Mouse (Mus musculus) embryonic facial prominence, embryonic 12.5 days (tissue): Measurements from ENCODE around the gene Smagp. TPM values are rescaled to one million over a fixed set of nuclear protein-coding genes. Genes with fewer than 3 reads are reported as not detected.

ENCODE experiments used
- ATAC-seq: fragments of 200-750 bp; cut with Nextera tagmentation; 2 replicates; pipeline ENCODE4 v1.8.0; 2017; ENCODE audit not compliant: insufficient number of reproducible peaks, insufficient read depth, low FRiP score, low TSS enrichment
- H3K27ac ChIP-seq: fragments of 300-500 bp; sonication (generic); 2 replicates; pipeline ENCODE4 v1.5.1; 2016; ENCODE audit warnings: mild to moderate bottlenecking
- H3K27me3 ChIP-seq: fragments of 300-500 bp; sonication (generic); 2 replicates; pipeline ENCODE4 v1.6.1; 2016; ENCODE audit warnings: mild to moderate bottlenecking, moderate library complexity
- H3K36me3 ChIP-seq: fragments of 300-500 bp; sonication (generic); 2 replicates; pipeline ENCODE4 v1.6.1; 2016; ENCODE audit warnings: mild to moderate bottlenecking
- H3K4me1 ChIP-seq: fragments of 300-500 bp; sonication (generic); 2 replicates; pipeline ENCODE4 v1.6.1; 2016
- H3K4me2 ChIP-seq: fragments of 300-500 bp; sonication (generic); replicated peaks from 2 replicates; pipeline ENCODE4 v1.6.1; 2016; ENCODE audit warnings: mild to moderate bottlenecking, moderate library complexity
- H3K4me3 ChIP-seq: fragments of 300-500 bp; sonication (generic); 2 replicates; pipeline ENCODE4 v1.5.1; 2016; ENCODE audit warnings: mild to moderate bottlenecking
- H3K9ac ChIP-seq: fragments of 300-500 bp; sonication (generic); 2 replicates; pipeline ENCODE4 v1.6.1; 2016; ENCODE audit warnings: mild to moderate bottlenecking, moderate library complexity
- H3K9me3 ChIP-seq: fragments of 300-500 bp; sonication (generic); 2 replicates; pipeline ENCODE4 v1.6.1; 2016; ENCODE audit warnings: mild to moderate bottlenecking, moderate library complexity
- WGBS: fragments of 180-500 bp; shearing (Covaris S2); methylation state at CpG from one replicate; pipeline ENCODE4 v1.1.7; 2016; 5-methylcytosine and 5-hydroxymethylcytosine counted together
- microRNA-seq: library from miRNA; unstranded; fragments of <30 nt; microRNA quantifications from one replicate; pipeline ENCODE4, GENCODE M21; 2017
- polyA plus RNA-seq: library from polyadenylated mRNA; unstranded; fragments of >200 nt; fragmentation: Nextera tagmentation; extraction: Ambion mirVana; gene quantifications from 2 replicates; pipeline ENCODE4 v1.2.1, GENCODE M21; 2016

The Smagp gene
- polyA plus RNA-seq, 1 experiment from 2014 or later = 7.2 TPM

DNA sequence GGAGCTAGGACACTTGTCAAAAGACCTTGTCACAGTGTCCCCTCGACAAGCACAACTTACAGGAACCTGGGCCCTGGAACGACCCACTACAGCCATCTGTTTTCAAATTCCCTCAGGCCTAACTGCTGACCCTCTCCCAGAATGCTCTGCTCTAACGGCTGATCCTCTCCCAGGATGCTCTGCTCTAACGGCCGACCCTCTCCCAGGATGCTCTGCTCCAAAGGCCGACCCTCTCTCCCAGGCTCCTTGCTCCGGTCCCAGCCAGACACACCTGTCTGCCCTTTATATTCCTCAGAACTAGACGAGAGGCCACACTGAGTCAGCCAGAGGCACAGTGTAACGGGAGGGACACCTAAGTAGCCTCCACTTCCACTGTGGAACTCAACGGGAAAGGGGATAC lies 56.6 kb downstream of the Smagp start:
- H3K4me2 ChIP-seq = no peak overlapping the region
- H3K9me3 ChIP-seq = no peaks in the 10 kb centered on the region
- H3K4me1 ChIP-seq = no peaks in the 10 kb centered on the region
- WGBS = 84% methylated on average over 10 of the region's 10 CpGs
- H3K4me3 ChIP-seq = no peak overlapping the region
- 0 out of 2 replicates have a peak, but pooled peaks cover 3% of the 10 kb centered on the region for H3K36me3 ChIP-seq
- H3K27me3 ChIP-seq = no peaks in the 10 kb centered on the region
- H3K27ac ChIP-seq = no peak overlapping the region
- H3K9ac ChIP-seq = no peak overlapping the region
- ATAC-seq = no peak

DNA sequence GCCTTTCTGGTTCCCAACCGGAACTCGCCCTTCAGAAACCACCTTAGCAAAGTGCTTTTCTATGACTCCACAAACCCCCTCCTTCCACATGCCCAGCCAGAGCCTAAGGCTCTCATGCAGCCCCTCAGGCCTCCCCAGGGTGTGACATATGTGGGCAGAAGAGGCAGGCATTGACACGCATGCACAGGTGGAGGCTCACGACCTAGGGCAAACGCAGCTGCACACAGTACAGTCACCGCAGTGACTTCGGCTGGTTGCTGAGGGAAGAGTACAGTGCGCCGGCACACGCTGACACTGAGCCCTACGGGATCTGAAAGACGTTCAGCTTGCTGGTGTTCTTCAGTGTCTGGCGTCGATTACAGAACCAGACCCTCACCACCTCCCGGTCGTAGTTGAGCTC lies 58.8 kb downstream of the Smagp start:
- H3K4me1 ChIP-seq = peaks cover 5% of the 10 kb centered on the region; the same call in 1 of the 2 replicates
- no peak overlapping the region for H3K27ac ChIP-seq
- no peak overlapping the region for H3K9ac ChIP-seq
- 83% methylated on average over 16 of the region's 16 CpGs for WGBS
- no peak overlapping the region for H3K4me3 ChIP-seq
- no peaks in the 10 kb centered on the region for H3K27me3 ChIP-seq
- no peak for ATAC-seq
- no peaks in the 10 kb centered on the region for H3K9me3 ChIP-seq
- 0 out of 2 replicates have a peak, but pooled peaks cover 3% of the 10 kb centered on the region for H3K36me3 ChIP-seq
- no peak overlapping the region for H3K4me2 ChIP-seq

DNA sequence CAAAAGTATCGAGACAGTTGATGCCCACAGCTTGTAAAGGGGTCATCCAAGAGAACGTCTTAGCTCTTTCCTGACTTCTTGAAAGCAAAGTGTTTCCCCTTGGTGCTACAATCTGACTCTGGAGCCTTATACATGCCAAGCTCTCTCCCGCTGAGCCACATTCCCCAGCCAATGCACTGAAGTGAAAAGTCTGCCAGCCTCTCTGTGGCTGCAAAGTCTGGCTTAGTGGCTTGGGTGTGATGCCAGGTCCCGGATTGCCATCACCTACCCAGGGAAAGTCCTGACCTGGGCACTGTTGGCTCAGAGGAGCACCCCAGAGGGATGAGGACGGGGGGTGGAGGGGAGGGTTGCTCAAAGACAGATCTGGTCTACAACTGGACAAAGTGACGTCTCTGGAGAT lies 59.9 kb downstream of the Smagp start:
- WGBS = 84% methylated on average over 6 of the region's 6 CpGs

DNA sequence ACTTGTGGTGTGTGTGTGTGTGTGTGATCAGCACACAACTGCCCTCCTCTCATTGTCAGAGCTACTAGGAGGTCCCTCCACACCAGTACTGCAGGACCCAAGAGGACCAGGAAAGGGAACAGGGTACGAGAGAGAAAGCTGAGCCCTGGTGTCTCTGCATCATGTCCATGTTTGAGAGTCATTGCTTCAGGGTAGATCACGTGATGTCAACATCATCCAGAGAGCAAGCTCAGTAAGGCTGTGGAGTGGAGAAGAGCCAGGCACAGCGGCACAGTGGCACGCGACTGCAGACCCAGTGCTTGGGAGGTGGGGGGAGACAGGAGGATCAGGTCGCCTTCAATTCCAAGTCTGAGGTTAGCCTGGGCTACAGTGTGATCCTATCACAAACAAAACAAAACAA lies 60.3 kb downstream of the Smagp start:
- H3K36me3 ChIP-seq = 0 out of 2 replicates have a peak, but pooled peaks cover 3% of the 10 kb centered on the region
- no peak overlapping the region for H3K4me2 ChIP-seq
- ATAC-seq = no peak
- peaks cover 5% of the 10 kb centered on the region; the same call in 1 of the 2 replicates for H3K4me1 ChIP-seq
- no peak overlapping the region for H3K9ac ChIP-seq
- no peaks in the 10 kb centered on the region for H3K9me3 ChIP-seq
- H3K4me3 ChIP-seq = no peak overlapping the region
- H3K27me3 ChIP-seq = no peaks in the 10 kb centered on the region
- H3K27ac ChIP-seq = no peak overlapping the region
- WGBS = 87% methylated on average over 6 of the region's 6 CpGs

More for the DNA sequence above, 59.9 kb downstream of the Smagp start:
- Histone ChIP-seq H3K27ac (no peak overlapping the region), H3K27me3 (no peaks in the 10 kb centered on the region), H3K9me3 (no peaks in the 10 kb centered on the region), H3K36me3 (0 out of 2 replicates have a peak, but pooled peaks cover 3% of the 10 kb centered on the region), H3K4me2 (no peak overlapping the region), H3K9ac (no peak overlapping the region), H3K4me3 (no peak overlapping the region), H3K4me1 (peaks cover 5% of the 10 kb centered on the region; the same call in 1 of the 2 replicates)
- no peak for ATAC-seq

DNA sequence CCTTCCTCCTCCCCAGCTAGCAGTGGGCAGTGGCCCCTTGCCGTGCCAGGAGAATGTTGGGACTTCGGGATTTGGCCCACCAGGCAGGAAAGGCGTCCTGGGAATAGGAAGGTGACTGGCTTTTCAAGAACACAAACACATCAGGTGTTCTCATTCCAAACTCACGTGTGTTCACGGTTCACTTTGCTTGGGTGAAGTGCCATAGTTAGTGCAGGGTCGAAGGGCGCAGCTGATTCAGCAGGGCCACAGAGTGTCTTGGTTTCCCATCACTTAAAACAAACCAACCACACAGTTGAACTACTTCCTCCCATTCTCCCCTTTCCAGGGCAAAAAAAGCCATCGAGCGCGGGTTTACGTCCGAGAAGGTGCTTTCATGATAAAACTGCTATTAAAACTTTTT lies 61.4 kb downstream of the Smagp start:
- 84% methylated on average over 12 of the region's 12 CpGs for WGBS
- Histone ChIP-seq H3K9me3 (no peaks in the 10 kb centered on the region), H3K4me1 (peaks cover 5% of the 10 kb centered on the region; the same call in 1 of the 2 replicates), H3K4me3 (no peak overlapping the region), H3K4me2 (no peak overlapping the region), H3K27me3 (no peaks in the 10 kb centered on the region), H3K27ac (no peak overlapping the region), H3K9ac (no peak overlapping the region), H3K36me3 (0 out of 2 replicates have a peak, but pooled peaks cover 3% of the 10 kb centered on the region)
- ATAC-seq = no peak

DNA sequence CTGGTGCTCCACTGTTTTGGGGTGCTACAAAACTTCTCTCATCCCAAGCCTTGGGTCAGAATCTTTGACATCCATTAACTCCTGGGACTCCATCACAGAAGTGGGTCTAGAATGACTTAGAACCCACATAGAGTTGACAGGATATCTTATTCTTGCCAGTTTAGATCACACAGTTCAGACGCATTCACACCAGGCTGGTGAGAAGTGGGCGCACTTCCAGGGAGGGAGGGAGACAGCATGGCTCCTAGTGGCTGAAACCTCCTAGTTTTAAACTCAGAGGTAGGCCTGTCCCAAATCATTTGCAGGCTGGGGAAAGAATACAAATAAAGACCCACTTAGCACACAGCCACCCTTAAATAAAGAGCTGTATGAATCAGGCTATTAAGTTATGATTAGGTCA lies 62.4 kb downstream of the Smagp start:
- WGBS = 74% methylated on average over 2 of the region's 2 CpGs
- no peak overlapping the region for H3K4me3 ChIP-seq
- no peak overlapping the region for H3K4me2 ChIP-seq
- H3K36me3 ChIP-seq = no peaks in the 10 kb centered on the region
- H3K9me3 ChIP-seq = no peaks in the 10 kb centered on the region
- no peak overlapping the region for H3K9ac ChIP-seq
- ATAC-seq = no peak
- peak overlapping the region; percentile 43; the same call in 1 of the 2 replicates for H3K27ac ChIP-seq
- no peaks in the 10 kb centered on the region for H3K27me3 ChIP-seq
- peaks cover 5% of the 10 kb centered on the region; the same call in 1 of the 2 replicates for H3K4me1 ChIP-seq

DNA sequence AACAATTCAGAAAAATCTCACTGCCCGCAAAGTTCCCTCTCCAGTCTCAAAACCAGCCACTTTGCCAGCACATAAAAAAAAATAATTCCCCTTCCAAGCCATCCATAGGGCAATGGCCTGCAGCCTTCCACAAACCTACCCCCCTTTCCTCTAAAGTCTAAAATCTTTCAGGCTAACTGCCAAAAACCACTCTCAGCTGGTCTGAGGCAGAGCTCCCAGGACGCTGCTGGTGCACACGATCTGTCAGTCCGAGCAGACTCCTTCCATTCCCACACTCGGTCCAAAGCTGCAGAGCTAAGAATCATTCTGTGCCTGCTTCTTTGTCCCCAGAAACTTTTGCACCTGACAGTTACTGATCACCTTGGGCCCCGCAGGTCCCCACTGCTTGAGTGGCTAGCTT lies 62.8 kb downstream of the Smagp start:
- Histone ChIP-seq H3K9me3 (no peaks in the 10 kb centered on the region), H3K36me3 (no peaks in the 10 kb centered on the region), H3K27ac (peak overlapping the region; percentile 43; the same call in 1 of the 2 replicates), H3K4me1 (peaks cover 5% of the 10 kb centered on the region; the same call in 1 of the 2 replicates), H3K27me3 (no peaks in the 10 kb centered on the region), H3K4me2 (no peak overlapping the region), H3K9ac (no peak overlapping the region), H3K4me3 (no peak overlapping the region)
- ATAC-seq = no peak
- WGBS = 54% methylated on average over 6 of the region's 6 CpGs

Small RNA genes lying within 50 kb of the gene (microRNA-seq; reads per million reads assigned to microRNA genes)
- not detected for gene Mir6961

Other genes starting within 250 kb of the Smagp start
- 0.12 and 0.14 TPM in 2 replicates for gene Gm5475, start 214.8 kb downstream of the Smagp start, polyA plus RNA-seq
- gene Slc11a2, start 211.9 kb downstream of the Smagp start, polyA plus RNA-seq = 22.3 and 23.0 TPM in 2 replicates
- 35.3 and 37.3 TPM in 2 replicates for gene Letmd1, start 167.9 kb downstream of the Smagp start, polyA plus RNA-seq
- gene Csrnp2, start 141.5 kb downstream of the Smagp start, polyA plus RNA-seq = 32.8 and 34.9 TPM in 2 replicates
- 42.7 and 43.7 TPM in 2 replicates for gene Tfcp2, start 84.9 kb downstream of the Smagp start, polyA plus RNA-seq
- gene Pou6f1, start 37.0 kb downstream of the Smagp start, polyA plus RNA-seq = 9.0 and 11.3 TPM in 2 replicates
- gene Dazap2, start 21.6 kb downstream of the Smagp start, polyA plus RNA-seq = 124 and 130 TPM in 2 replicates
- gene Bin2, start 32.6 kb upstream of the Smagp start, polyA plus RNA-seq = 2.2 and 2.4 TPM in 2 replicates
- gene Cela1, start 51.0 kb upstream of the Smagp start, polyA plus RNA-seq = 1.1 and 2.4 TPM in 2 replicates
- 0.39 and 0.40 TPM in 2 replicates for gene Galnt6, start 92.4 kb upstream of the Smagp start, polyA plus RNA-seq
- 7.3 and 8.4 TPM in 2 replicates for gene Slc4a8, start 124.8 kb upstream of the Smagp start, polyA plus RNA-seq
- gene Scn8a, start 232.9 kb upstream of the Smagp start, polyA plus RNA-seq = 10.7 and 11.7 TPM in 2 replicates